In the genomic region with DNA sequence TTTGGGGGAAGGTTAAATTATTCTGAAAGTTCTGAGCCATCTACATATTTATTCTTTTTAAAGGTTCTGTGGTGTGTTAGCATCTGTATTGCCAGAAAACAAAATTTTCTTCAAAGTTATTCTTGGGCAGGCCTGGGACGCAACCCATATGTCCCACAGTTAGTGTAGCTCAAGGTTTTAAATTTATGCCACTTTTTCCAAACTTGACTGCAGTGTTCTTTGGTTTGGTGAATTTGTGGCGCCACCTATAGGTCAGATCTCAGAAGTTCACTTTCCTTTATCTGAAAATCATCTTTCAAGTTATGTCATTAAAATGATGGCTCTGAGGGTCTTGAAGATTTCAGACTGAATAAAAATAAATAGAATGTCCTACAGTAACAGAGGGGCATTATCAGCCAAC, we compare ENCODE assay signal across 8 mouse cellular contexts.
DNase-seq lines count a peak whose midpoint lies in the region; ATAC-seq lines count a peak whose summit lies in the region.

No protein-coding gene starts in this region.

- no peak for ATAC-seq in megakaryocyte-erythroid progenitor cell, adult 5-6 weeks (replicated peaks; ENCODE audit: low FRiP score, low TSS enrichment, poor library complexity, severe bottlenecking)

- intact Hi-C loops in heart, postnatal 25 days (cut with DNase I) = loop anchor here (1.0 to 5.0 kb wide), 3 partner anchors 364 to 1198 kb away; no protein-coding TSS in a partner anchor

- peak; percentile 2 for DNase-seq in heart, adult 8-10 months (ENCODE audit: low spot score)
- no peak for DNase-seq in heart, postnatal 25 days (ENCODE audit: low spot score)
- peak; percentile 13 for DNase-seq in urinary bladder, postnatal 14 days (ENCODE audit: low spot score)
- no peak for DNase-seq in urinary bladder, postnatal 10 days (ENCODE audit: low spot score)
- peak; percentile 46 for DNase-seq in embryo, embryonic 10 days (ENCODE audit: low spot score)
- DNase-seq in layer of hippocampus, postnatal 10 days (ENCODE audit: low spot score in 2 of 2) = peak; percentile 46 to 69
- peak; percentile 18 for DNase-seq in retina, adult 2 months (ENCODE audit: low read depth, low spot score)

Comparison
In these comparisons a context has a peak if more than half of its experiments do, and no peak if none do; other contexts are left out.
1. DNase-seq: peak in heart, adult 8-10 months (single experiment), urinary bladder, postnatal 14 days (single experiment), embryo, embryonic 10 days (single experiment), layer of hippocampus, postnatal 10 days (2 of 2) and retina, adult 2 months (single experiment); none in heart, postnatal 25 days (single experiment) and urinary bladder, postnatal 10 days (single experiment).